15 mouse cellular contexts compared by ENCODE assay signal in genomic region chr16:96408064-96408465, GRCm38 (mm10). TPM values are rescaled to one million over a fixed set of nuclear protein-coding genes. Genes with fewer than 3 reads are reported as not detected.
DNase-seq lines count a peak whose midpoint lies in the region; ATAC-seq lines count a peak whose summit lies in the region.
"Had no signal": no experiment of that assay in that cellular context is flagged by ENCODE, and none has a peak within 500 bp of the region (broad histone marks: within the 10 kb centered on the region; RNA-seq: fewer than 3 reads in every experiment).

No protein-coding gene starts in this region.

- H3K9me3 ChIP-seq in hindbrain, embryonic 11.5 days (ENCODE audit: control insufficient read depth, low read length): no peaks in the 10 kb centered on the region
- H3K9me3 ChIP-seq in hindbrain, embryonic 12.5 days (replicated peaks): no peaks in the 10 kb centered on the region
- H3K9me3 ChIP-seq: limb, embryonic 12.5 days had no signal

- H3K4me3 ChIP-seq in hindbrain, embryonic 11.5 days (ENCODE audit: low read depth, low read length): no peak overlapping the region
- H3K4me3 ChIP-seq in hindbrain, embryonic 12.5 days: no peak overlapping the region
- H3K4me3 ChIP-seq: limb, embryonic 12.5 days had no signal

- peak; percentile 14 for DNase-seq in embryo, embryonic 10.5 days (ENCODE audit: low spot score)
- no peak for DNase-seq in embryo, embryonic 10 days (ENCODE audit: low spot score)
- DNase-seq in hindbrain, embryonic 11.5 days (ENCODE audit: low spot score): peak; percentile 5
- peak; percentile 14 for DNase-seq in 3134 (ENCODE audit: extremely low read depth, insufficient read length, low spot score)
- DNase-seq in fibroblast of lung, adult 2 months (ENCODE audit: low read depth): peak; percentile 23
- no peak for DNase-seq in spleen, postnatal 10 days (ENCODE audit: low spot score in 2 of 2)
- DNase-seq: adrenal gland, adult 2 months; cerebellum, adult 11 months; gastrocnemius, postnatal 14 days; kidney, adult 11 months; layer of hippocampus, adult 9-11 months; lung, adult 2 months had no signal

- no peaks in the 10 kb centered on the region for H3K4me1 ChIP-seq in hindbrain, embryonic 11.5 days (replicated peaks; ENCODE audit: control insufficient read depth, insufficient read depth, low read length)
- H3K4me1 ChIP-seq in hindbrain, embryonic 12.5 days: 0 out of 2 replicates have a peak, but pooled peaks cover 4% of the 10 kb centered on the region

- H3K27ac ChIP-seq in hindbrain, embryonic 11.5 days (ENCODE audit: low read depth, low read length): no peak overlapping the region
- H3K27ac ChIP-seq in hindbrain, embryonic 12.5 days: no peak overlapping the region
- H3K27ac ChIP-seq: limb, embryonic 12.5 days had no signal

- H3K9ac ChIP-seq in hindbrain, embryonic 11.5 days (ENCODE audit: low read depth, low read length): no peak overlapping the region
- H3K9ac ChIP-seq in hindbrain, embryonic 12.5 days: no peak overlapping the region
- H3K9ac ChIP-seq: limb, embryonic 12.5 days had no signal

- H3K36me3 ChIP-seq in hindbrain, embryonic 11.5 days (ENCODE audit: control insufficient read depth, insufficient read depth, low read length): no peaks in the 10 kb centered on the region
- H3K36me3 ChIP-seq in hindbrain, embryonic 12.5 days: no peaks in the 10 kb centered on the region
- H3K36me3 ChIP-seq: limb, embryonic 12.5 days had no signal

- no peak for ATAC-seq in hindbrain, embryonic 11.5 days (ENCODE audit: low FRiP score)
- no peak for ATAC-seq in hindbrain, embryonic 12.5 days (ENCODE audit: low FRiP score)
- no peak for ATAC-seq in erythroblast, adult 5-6 weeks (replicated peaks; ENCODE audit: low FRiP score, poor library complexity, severe bottlenecking)

- H3K4me2 ChIP-seq in hindbrain, embryonic 11.5 days (replicated peaks; ENCODE audit: low read depth, low read length): no peak overlapping the region
- no peak overlapping the region for H3K4me2 ChIP-seq in hindbrain, embryonic 12.5 days (replicated peaks)
- H3K4me2 ChIP-seq: limb, embryonic 12.5 days had no signal

- WGBS in hindbrain, embryonic 11.5 days: 16% methylated on average over 4 of the region's 4 CpGs
- 21% methylated on average over 4 of the region's 4 CpGs for whole genome bisulfite sequencing in hindbrain, embryonic 12.5 days

- no peaks in the 10 kb centered on the region for H3K27me3 ChIP-seq in hindbrain, embryonic 11.5 days (ENCODE audit: control insufficient read depth, insufficient read depth, low read length)
- H3K27me3 ChIP-seq in hindbrain, embryonic 12.5 days: no peaks in the 10 kb centered on the region
- H3K27me3 ChIP-seq: limb, embryonic 12.5 days had no signal

RNA-seq across cellular contexts. Expression of gene Itgb2l, which starts 35.4 kb away (rescaled TPM):
- polyA plus RNA-seq in hindbrain, embryonic 11.5 days (2014; fragmentation: Nextera tagmentation; extraction: Ambion mirVana): not detected in 2 replicates
- polyA plus RNA-seq in hindbrain, embryonic 12.5 days (2016; fragmentation: Nextera tagmentation; extraction: Ambion mirVana): not detected in 2 replicates
- total RNA-seq in erythroblast, adult 5-6 weeks (2015; ENCODE audit: low replicate concordance): 29.6 and 33.0 TPM in 2 replicates
- total RNA-seq in erythroblast, adult 5-6 weeks (2017; ENCODE audit: low replicate concordance): 28.4 and 42.7 TPM in 2 replicates
- total RNA-seq: adrenal gland, adult 2 months; gastrocnemius, postnatal 14 days had no signal
- polyA plus RNA-seq: adrenal gland, adult 2 months had no signal

RNA-seq across cellular contexts. Expression of gene Pcp4, which starts 59.3 kb away (rescaled TPM):
- 69.2 and 92.0 TPM in 2 replicates for polyA plus RNA-seq in hindbrain, embryonic 11.5 days (2014; fragmentation: Nextera tagmentation; extraction: Ambion mirVana)
- 97.1 and 116 TPM in 2 replicates for polyA plus RNA-seq in hindbrain, embryonic 12.5 days (2016; fragmentation: Nextera tagmentation; extraction: Ambion mirVana)
- total RNA-seq in erythroblast, adult 5-6 weeks (2015; ENCODE audit: low replicate concordance): not detected in 2 replicates
- not detected in 2 replicates for total RNA-seq in erythroblast, adult 5-6 weeks (2017; ENCODE audit: low replicate concordance)
- polyA plus RNA-seq: adrenal gland, adult 2 months had no signal

Comparison
In these comparisons a context has a peak if more than half of its experiments do, and no peak if none do; other contexts are left out.
1. DNase-seq: peak in embryo, embryonic 10.5 days (single experiment), hindbrain, embryonic 11.5 days (single experiment), 3134 (single experiment) and fibroblast of lung, adult 2 months (single experiment); none in embryo, embryonic 10 days (single experiment) and spleen, postnatal 10 days (0 of 2).